In genomic region chr5:131616113-131616876, GRCm38 (mm10) we compare ENCODE assay signal across 8 mouse cellular contexts.
A peak's percentile ranks its signal among the peaks of the same experiment; 100 is the strongest.
DNase-seq lines count a peak whose midpoint lies in the region; ATAC-seq and TF ChIP-seq lines count a peak whose summit lies in the region.

No protein-coding gene starts in this region.

- peak overlapping the region; percentile 47 for H3K4me2 ChIP-seq in neural tube, embryonic 11.5 days (ENCODE audit: low read depth)

- WGBS in heart, adult 2 months, result 8% methylated on average over 40 of the region's 40 CpGs
- 2% methylated on average over 40 of the region's 40 CpGs for WGBS in neural tube, embryonic 11.5 days

- H3K79me2 ChIP-seq in heart, adult 2 months (replicated peaks; ENCODE audit: control insufficient read depth, insufficient read depth, low read length), result no peaks in the 10 kb centered on the region

- no peak for TF ChIP-seq POLR2A in heart, adult 2 months (IDR thresholded peaks at IDR 0.05; ENCODE audit: insufficient read depth, low read depth, low read length)

- no peak for TF ChIP-seq CTCF in heart, adult 2 months (IDR thresholded peaks at IDR 0.05)

- no peak for TF ChIP-seq EP300 in heart, adult 2 months (IDR thresholded peaks at IDR 0.05; ENCODE audit: insufficient read depth, low read depth, low read length)

- intact Hi-C loops in heart, adult 2 months (cut with DNase I), result no loop called here
- intact Hi-C loops in left cerebral cortex, postnatal 25 days (cut with DNase I), result no loop called here

- no peaks in the 10 kb centered on the region; the same call in 1 of the 2 replicates for H3K4me1 ChIP-seq in heart, adult 2 months (ENCODE audit: control insufficient read depth, insufficient read depth, low read length)
- peaks cover 13% of the 10 kb centered on the region for H3K4me1 ChIP-seq in neural tube, embryonic 11.5 days (ENCODE audit: control insufficient read depth, insufficient read depth, low read length)

- peak overlapping the region; percentile 67 for H3K27ac ChIP-seq in heart, adult 2 months
- H3K27ac ChIP-seq in neural tube, embryonic 11.5 days (ENCODE audit: low read depth, low read length), result no peak overlapping the region

- no peaks in the 10 kb centered on the region; the same call in 1 of the 2 replicates for H3K27me3 ChIP-seq in heart, adult 2 months (ENCODE audit: control insufficient read depth, insufficient read depth, low read length)
- H3K27me3 ChIP-seq in neural tube, embryonic 11.5 days (ENCODE audit: control insufficient read depth, insufficient read depth, low read length), result peaks cover 27% of the 10 kb centered on the region

- H3K4me3 ChIP-seq in heart, adult 2 months, result peak overlapping the region; percentile 42
- H3K4me3 ChIP-seq in neural tube, embryonic 11.5 days (ENCODE audit: low read depth, low read length), result peak overlapping the region; percentile 32

- peak overlapping the region; percentile 65 for H3K9ac ChIP-seq in heart, adult 2 months (ENCODE audit: low read depth, low read length)
- H3K9ac ChIP-seq in neural tube, embryonic 11.5 days (ENCODE audit: low read length), result peak overlapping the region; percentile 16

- peak; percentile 12 for DNase-seq in thymus, postnatal 4 days
- no peak for DNase-seq in thymus, postnatal 25 days
- peak; percentile 42 to 57 for DNase-seq in heart, adult 2 months
- peak; percentile 71 for DNase-seq in kidney, adult 18-20 months
- peak; percentile 49 to 51 for DNase-seq in left cerebral cortex, postnatal 25 days (ENCODE audit: low spot score in 2 of 2)
- DNase-seq in neural tube, embryonic 11.5 days (ENCODE audit: low spot score), result peak; percentile 67
- DNase-seq in spleen, postnatal 36 days (ENCODE audit: low spot score in 2 of 2), result no peak
- no peak for DNase-seq in gastrocnemius, adult 18-20 months (ENCODE audit: low spot score)

- no peaks in the 10 kb centered on the region for H3K36me3 ChIP-seq in heart, adult 2 months (ENCODE audit: control insufficient read depth, insufficient read depth, low read length)
- H3K36me3 ChIP-seq in neural tube, embryonic 11.5 days (ENCODE audit: control insufficient read depth, insufficient read depth, low read length), result no peaks in the 10 kb centered on the region

- peak; percentile 84 for ATAC-seq in neural tube, embryonic 11.5 days (ENCODE audit: insufficient read depth, low FRiP score, low TSS enrichment)

- no peaks in the 10 kb centered on the region for H3K9me3 ChIP-seq in neural tube, embryonic 11.5 days (ENCODE audit: control insufficient read depth, low read length)

Comparison
In these comparisons a context has a peak if more than half of its experiments do, and no peak if none do; other contexts are left out.
1. DNase-seq: peak in thymus, postnatal 4 days (single experiment), heart, adult 2 months (2 of 2), kidney, adult 18-20 months (single experiment), left cerebral cortex, postnatal 25 days (2 of 2) and neural tube, embryonic 11.5 days (single experiment); none in thymus, postnatal 25 days (single experiment), spleen, postnatal 36 days (0 of 2) and gastrocnemius, adult 18-20 months (single experiment).